Mouse (Mus musculus) midbrain, embryonic 12.5 days (tissue): Measurements from ENCODE around the gene Rab21. TPM values are rescaled to one million over a fixed set of nuclear protein-coding genes. Genes with fewer than 3 reads are reported as not detected.
"Not testable (repeated sequence)": the region's sequence is repeated elsewhere in the genome, so short reads cannot be mapped to it uniquely, and the experiment has no call there.

ENCODE experiments used
- ATAC-seq: fragments of 200-750 bp; cut with Nextera tagmentation; 2 replicates; pipeline ENCODE4 v1.8.0; 2017; ENCODE audit warnings: low read depth, moderate TSS enrichment, moderate library complexity; ENCODE audit not compliant: low FRiP score
- H3K27ac ChIP-seq: fragments of 300-500 bp; sonication (generic); replicated peaks from 2 replicates; pipeline ENCODE4 v1.5.1; 2016; ENCODE audit warnings: mild to moderate bottlenecking
- H3K27me3 ChIP-seq: fragments of 300-500 bp; sonication (generic); 2 replicates; pipeline ENCODE4 v1.6.1; 2016; ENCODE audit warnings: mild to moderate bottlenecking
- H3K36me3 ChIP-seq: fragments of 300-500 bp; sonication (generic); 2 replicates; pipeline ENCODE4 v1.6.1; 2016
- H3K4me1 ChIP-seq: fragments of 300-500 bp; sonication (generic); 2 replicates; pipeline ENCODE4 v1.6.1; 2016
- H3K4me2 ChIP-seq: fragments of 300-500 bp; sonication (generic); replicated peaks from 2 replicates; pipeline ENCODE4 v1.6.1; 2016; ENCODE audit warnings: mild to moderate bottlenecking, moderate library complexity
- H3K4me3 ChIP-seq: fragments of 300-500 bp; sonication (generic); 2 replicates; pipeline ENCODE4 v1.5.1; 2016; ENCODE audit warnings: mild to moderate bottlenecking
- H3K9ac ChIP-seq: fragments of 300-500 bp; sonication (generic); replicated peaks from 2 replicates; pipeline ENCODE4 v1.6.1; 2016; ENCODE audit warnings: mild to moderate bottlenecking, moderate library complexity
- H3K9me3 ChIP-seq: fragments of 300-500 bp; sonication (generic); 2 replicates; pipeline ENCODE4 v1.6.1; 2016; ENCODE audit warnings: mild to moderate bottlenecking
- WGBS: fragments of 180-500 bp; shearing (Covaris S2); methylation state at CpG from one replicate; pipeline ENCODE4 v1.1.7; 2016; 5-methylcytosine and 5-hydroxymethylcytosine counted together
- polyA plus RNA-seq: library from polyadenylated mRNA; unstranded; fragments of >200 nt; fragmentation: Nextera tagmentation; extraction: Ambion mirVana; gene quantifications from 2 replicates; pipeline ENCODE4 v1.2.1, GENCODE M21; 2016

The Rab21 gene
- polyA plus RNA-seq, 1 experiment from 2014 or later = 5.2 TPM

DNA sequence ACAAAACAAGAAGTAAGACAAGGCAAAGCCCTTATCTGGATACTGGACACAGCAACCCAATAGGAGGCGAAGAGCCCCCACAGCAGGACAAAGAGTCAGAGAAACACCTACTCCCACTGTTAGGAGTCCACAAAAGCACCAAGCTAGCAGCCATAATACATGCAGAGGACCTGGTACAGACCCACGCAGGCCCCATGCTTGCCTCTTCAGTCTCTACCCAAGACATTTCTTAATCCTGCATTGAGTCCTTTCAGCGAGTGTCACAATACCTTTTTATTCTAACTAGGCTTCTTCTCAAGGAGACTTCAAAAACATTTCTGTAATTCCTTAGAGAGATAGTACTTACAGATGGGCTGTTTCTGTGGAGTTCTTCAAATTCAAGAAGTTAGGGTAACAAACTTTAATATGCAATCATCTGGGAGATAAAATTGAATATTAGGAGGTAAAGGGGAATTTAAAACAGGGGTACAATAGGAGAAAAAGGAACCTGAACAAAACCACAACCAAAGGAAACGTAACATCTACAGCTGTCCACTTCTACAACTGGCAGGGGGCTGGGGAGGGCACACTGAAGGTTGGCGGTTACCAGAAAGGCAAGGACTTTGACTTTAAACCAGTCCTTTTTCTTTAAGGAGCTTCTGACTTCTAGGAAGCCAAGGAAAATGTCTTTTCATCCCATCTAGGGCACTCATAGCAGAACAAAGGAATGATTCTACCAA is 6.1 kb upstream of the Rab21 start:
- Histone ChIP-seq H3K9ac (no peak overlapping the region), H3K27ac (no peak overlapping the region), H3K36me3 (no peaks in the 10 kb centered on the region), H3K9me3 (no peaks in the 10 kb centered on the region), H3K4me3 (no peak overlapping the region), H3K4me1 (no peaks in the 10 kb centered on the region), H3K27me3 (no peaks in the 10 kb centered on the region), H3K4me2 (no peak overlapping the region)
- 65% methylated on average over 5 of the region's 5 CpGs for whole genome bisulfite sequencing
- ATAC-seq = no peak

DNA sequence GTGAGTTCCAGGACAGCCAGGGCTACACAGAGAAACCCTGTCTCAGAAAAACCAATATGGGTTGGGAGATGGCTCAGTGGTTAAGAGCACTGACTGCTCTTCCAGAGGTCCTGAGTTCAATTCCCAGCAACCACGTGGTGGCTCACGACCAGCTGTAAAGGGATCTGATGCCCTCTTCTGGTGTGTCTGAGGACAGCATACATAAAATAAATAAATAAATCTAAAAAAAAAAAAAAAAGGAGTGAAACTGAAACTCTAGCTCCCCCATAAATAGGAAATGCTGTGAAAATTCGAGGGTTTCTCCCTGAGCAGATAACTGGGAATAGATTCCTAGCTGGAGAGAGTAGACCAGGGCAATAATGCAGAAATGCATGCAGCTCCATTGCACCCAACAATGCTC is 3.0 kb upstream of the Rab21 start:
- H3K36me3 ChIP-seq, H3K9me3 ChIP-seq, H3K27me3 ChIP-seq, H3K4me3 ChIP-seq, H3K27ac ChIP-seq, ATAC-seq, H3K4me2 ChIP-seq, H3K9ac ChIP-seq: not testable (repeated sequence)
- H3K4me1 ChIP-seq = peaks cover 10% of the 10 kb centered on the region
- 67% methylated on average over 3 of the region's 3 CpGs for WGBS

DNA sequence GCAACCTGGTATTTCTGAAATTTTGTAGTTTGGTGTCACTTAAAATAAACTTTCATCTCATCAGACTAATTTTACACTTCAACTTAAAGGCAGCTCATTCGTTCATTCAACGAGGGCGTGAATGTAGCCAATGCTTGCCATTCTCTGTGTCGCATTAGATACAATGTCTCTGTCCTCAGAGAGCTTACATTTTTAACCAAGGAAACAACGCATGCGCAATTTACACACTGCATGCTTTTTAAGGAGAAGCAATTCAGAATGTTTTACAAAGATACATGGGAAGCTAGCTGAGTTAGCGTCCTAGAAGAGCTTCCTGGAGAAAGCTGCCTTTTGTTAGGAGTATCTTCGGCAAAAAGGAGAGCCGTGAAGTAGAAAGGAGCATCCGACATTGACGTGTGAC is 919 bp upstream of the Rab21 start:
- Histone ChIP-seq H3K4me1 (peaks cover 22% of the 10 kb centered on the region), H3K36me3 (no peaks in the 10 kb centered on the region), H3K27me3 (no peaks in the 10 kb centered on the region), H3K9me3 (no peaks in the 10 kb centered on the region), H3K4me2 (peak overlapping the region; percentile 83), H3K4me3 (peak overlapping the region; percentile 90), H3K9ac (peak overlapping the region; percentile 95; the same call in 1 of the 2 replicates), H3K27ac (no peak overlapping the region)
- no peak for ATAC-seq
- WGBS = 62% methylated on average over 11 of the region's 11 CpGs

DNA sequence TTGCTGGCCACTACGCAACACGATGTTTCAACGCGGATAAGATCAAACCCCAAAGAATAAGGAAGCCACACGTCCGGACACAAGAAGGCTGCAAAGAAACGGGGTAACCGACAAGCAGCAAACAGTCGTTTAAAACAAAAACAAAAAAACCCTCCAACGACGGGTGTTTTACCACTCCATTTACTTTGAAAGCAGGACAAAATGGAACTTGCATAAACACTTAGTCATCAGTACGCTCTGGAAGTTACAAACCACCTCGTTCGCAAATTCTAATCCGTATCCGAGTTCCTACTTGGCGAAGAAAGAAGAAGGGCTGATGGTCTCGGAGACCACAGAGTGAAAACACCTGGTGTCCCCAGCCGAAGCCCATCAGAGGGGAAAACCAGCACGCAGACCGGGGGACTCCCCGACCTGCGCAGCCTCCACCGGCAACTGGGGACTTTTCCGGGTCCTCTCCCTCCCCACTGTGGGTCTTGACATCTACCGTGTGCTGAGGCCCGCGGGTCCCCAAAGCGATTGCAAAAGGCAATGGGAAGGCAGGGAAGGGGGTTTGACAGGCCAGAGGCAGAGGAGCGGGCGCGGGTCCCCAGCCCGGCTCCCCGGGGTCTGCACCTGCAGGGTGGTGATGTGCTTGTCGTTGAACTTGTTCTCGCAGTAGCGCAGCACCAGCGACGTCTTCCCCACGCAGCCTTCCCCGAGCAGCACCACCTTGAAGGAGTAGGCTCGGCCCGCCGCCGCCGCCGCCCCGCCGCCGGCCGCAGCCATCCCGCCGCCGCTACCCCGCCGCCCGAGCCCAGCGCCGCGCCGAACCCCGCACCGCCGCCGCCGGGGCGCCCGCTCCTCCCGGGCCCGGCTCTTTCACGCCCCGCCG is 577 bp downstream of the Rab21 start:
- H3K36me3 ChIP-seq = no peaks in the 10 kb centered on the region
- peak overlapping the region; percentile 90 for H3K4me3 ChIP-seq
- ATAC-seq = peak; percentile 77
- H3K9me3 ChIP-seq = no peaks in the 10 kb centered on the region
- H3K27ac ChIP-seq = peak overlapping the region; percentile 91
- WGBS = 2% methylated on average over 53 of the region's 73 CpGs
- peak overlapping the region; percentile 95 for H3K9ac ChIP-seq
- peak overlapping the region; percentile 83 for H3K4me2 ChIP-seq
- H3K27me3 ChIP-seq = no peaks in the 10 kb centered on the region
- H3K4me1 ChIP-seq = peaks cover 22% of the 10 kb centered on the region

DNA sequence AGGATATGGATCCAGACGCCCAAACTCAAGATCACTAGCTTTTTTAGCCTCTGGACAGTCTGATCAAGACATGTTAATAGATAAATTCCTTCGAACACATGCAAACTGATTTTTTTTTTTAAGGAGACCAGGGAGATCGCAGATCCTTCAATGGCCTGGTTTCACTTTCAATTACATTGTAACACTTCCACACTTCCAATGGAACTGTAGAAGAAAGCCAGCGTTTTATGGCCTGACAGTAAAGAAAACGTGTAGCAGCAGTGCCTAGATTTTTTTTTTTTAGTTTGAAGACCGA is 1.2 kb downstream of the Rab21 start:
- H3K9me3 ChIP-seq = no peaks in the 10 kb centered on the region
- peak overlapping the region; percentile 90 for H3K4me3 ChIP-seq
- H3K4me1 ChIP-seq = peaks cover 22% of the 10 kb centered on the region
- peak overlapping the region; percentile 83 for H3K4me2 ChIP-seq
- H3K27ac ChIP-seq = no peak overlapping the region
- H3K9ac ChIP-seq = peak overlapping the region; percentile 95
- no peaks in the 10 kb centered on the region for H3K36me3 ChIP-seq
- WGBS = 33% methylated on average over 6 of the region's 6 CpGs
- no peaks in the 10 kb centered on the region for H3K27me3 ChIP-seq
- ATAC-seq = no peak

DNA sequence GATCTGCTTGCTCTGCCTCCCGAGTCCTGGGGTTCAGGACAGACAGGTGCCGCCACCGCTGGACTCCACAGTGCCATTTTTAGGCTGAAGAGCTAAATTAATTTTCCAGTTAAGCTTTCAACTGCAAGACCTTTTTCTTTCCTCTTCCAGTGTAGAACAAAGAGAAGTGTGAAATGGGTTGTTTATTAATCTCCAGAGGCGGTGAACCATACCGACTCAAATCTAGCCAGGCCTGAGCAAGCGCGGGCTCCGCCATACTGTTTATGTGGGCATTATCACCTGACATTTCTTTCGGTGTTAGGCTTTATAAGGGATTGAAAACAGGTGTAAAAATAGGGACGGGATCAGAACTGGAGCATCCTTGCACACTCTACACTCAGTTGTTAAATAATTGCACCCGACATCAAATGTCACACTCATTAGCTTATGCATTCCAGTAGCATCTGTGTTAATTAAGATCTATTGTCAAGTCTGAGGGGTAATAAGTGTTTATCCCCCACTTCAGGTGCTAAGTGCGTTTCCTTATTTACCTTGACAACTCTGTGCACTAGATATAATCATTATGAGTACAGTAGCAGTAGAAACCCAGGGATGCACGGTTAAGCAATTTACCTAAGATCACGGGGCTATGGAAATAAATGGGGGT is 1.6 kb downstream of the Rab21 start:
- Histone ChIP-seq H3K27me3 (no peaks in the 10 kb centered on the region), H3K9ac (peak overlapping the region; percentile 95), H3K9me3 (no peaks in the 10 kb centered on the region), H3K4me1 (peaks cover 22% of the 10 kb centered on the region), H3K27ac (no peak overlapping the region), H3K4me3 (peak overlapping the region; percentile 90), H3K36me3 (no peaks in the 10 kb centered on the region), H3K4me2 (peak overlapping the region; percentile 83)
- 77% methylated on average over 14 of the region's 14 CpGs for WGBS
- ATAC-seq = no peak

DNA sequence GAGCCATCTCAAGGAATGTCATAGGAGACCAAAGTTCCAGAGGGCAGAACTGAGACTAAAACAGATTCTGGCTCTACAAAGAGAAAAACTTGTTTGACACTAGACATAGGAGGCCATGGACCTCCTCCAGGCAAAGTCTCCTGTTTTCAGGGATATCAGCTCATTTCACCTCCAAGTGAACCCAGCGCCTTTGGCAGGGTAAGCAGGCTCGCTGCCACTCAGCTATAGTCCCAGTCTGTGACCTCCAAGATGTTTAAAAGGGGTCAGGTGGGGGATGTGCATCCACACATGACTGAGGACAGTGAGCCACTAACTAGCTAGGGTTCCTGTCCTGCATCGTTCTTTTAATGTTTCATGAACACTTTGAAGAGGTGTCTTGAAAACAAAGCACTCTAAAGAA is 2.7 kb downstream of the Rab21 start:
- Histone ChIP-seq H3K4me1 (peaks cover 22% of the 10 kb centered on the region), H3K27me3 (no peaks in the 10 kb centered on the region), H3K9me3 (no peaks in the 10 kb centered on the region), H3K9ac (no peak overlapping the region), H3K4me3 (no peak overlapping the region), H3K4me2 (peak overlapping the region; percentile 83; the same call in 1 of the 2 replicates), H3K36me3 (no peaks in the 10 kb centered on the region), H3K27ac (no peak overlapping the region)
- no peak for ATAC-seq
- WGBS = 74% methylated on average over 3 of the region's 3 CpGs

DNA sequence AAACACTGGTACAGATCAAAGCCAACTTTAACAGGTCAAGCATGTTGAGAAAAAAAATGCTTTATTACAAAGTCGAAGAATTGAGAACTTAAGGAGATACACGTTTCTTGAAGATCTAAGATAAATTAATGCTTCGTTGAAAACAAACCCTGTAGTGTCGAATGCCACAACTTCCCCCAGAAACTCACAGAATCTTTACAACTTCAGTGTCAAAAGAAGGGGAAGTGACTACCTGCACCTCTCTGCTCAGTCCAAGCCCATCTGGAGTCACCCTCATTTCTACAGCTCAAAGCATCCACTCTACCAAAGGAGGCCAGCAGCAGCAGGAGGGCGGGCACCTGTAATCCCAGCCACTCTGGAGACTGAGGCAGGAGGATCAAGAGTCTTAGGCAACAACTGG is 3.2 kb downstream of the Rab21 start:
- Histone ChIP-seq H3K9ac (no peak overlapping the region), H3K4me2 (no peak overlapping the region)

DNA sequence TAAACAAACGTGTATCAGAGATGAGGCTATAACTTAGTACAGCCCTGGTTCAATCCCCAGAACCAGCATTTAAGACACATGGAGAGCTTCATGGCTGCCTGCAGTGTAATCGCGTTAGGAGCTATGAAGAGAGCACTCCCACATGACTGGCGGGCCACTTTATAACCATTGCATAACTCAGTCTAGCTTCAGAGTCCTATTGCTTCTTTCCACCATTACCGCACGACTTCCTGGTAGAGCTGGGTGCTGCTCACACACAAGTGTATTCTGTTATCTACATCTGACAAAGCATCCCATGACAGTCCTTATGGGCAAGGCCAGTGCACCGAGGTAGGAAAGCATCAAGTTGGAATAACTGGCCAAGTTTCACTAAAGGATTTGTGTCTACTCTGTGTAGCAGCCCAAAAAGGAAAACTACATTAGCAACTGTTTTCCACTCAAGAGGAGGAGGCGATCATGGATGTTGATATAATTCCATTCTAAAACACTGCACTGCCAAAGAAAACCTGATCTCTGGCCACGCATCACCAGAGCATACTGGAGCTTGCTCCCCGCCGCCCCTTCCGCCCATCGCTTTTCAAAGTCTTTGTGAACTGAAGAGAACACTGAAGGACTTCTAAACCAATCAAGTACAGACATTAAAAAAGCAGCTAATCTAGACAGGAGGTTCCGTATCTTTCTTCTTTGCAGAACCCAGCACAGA is 4.0 kb downstream of the Rab21 start:
- no peaks in the 10 kb centered on the region for H3K9me3 ChIP-seq
- no peak overlapping the region for H3K4me3 ChIP-seq

More for the DNA sequence above, 3.2 kb downstream of the Rab21 start:
- H3K4me1 ChIP-seq = peaks cover 22% of the 10 kb centered on the region
- H3K9me3 ChIP-seq = no peaks in the 10 kb centered on the region
- H3K27ac ChIP-seq = no peak overlapping the region
- no peak for ATAC-seq
- no peak overlapping the region for H3K4me3 ChIP-seq
- no peaks in the 10 kb centered on the region for H3K27me3 ChIP-seq
- H3K36me3 ChIP-seq = no peaks in the 10 kb centered on the region
- WGBS = 91% methylated on average over 5 of the region's 5 CpGs

DNA sequence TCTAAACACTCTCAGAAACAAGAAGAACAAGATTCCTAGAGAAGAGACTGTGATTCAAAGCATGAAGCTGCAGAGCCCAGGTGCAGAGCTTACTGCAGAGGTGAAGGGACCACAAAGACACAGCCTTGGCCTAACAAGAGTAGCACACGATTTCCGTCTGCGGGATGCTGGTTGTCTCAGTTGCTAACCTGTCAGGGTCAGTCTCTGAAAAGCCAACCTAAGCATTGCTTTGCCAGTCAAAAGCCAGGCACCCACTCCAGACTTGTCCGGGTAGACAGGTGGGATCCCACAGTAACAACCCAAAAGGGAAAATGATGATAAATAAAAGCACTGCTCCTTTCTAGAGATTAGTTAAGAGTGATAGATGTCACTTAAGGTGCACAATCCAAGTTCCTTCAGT is 6.2 kb downstream of the Rab21 start:
- H3K4me3 ChIP-seq = no peak overlapping the region
- no peak overlapping the region for H3K9ac ChIP-seq
- H3K27ac ChIP-seq = no peak overlapping the region
- 96% methylated on average over 4 of the region's 4 CpGs for WGBS
- no peaks in the 10 kb centered on the region for H3K9me3 ChIP-seq
- no peaks in the 10 kb centered on the region for H3K27me3 ChIP-seq
- H3K4me1 ChIP-seq = peaks cover 20% of the 10 kb centered on the region
- H3K4me2 ChIP-seq = no peak overlapping the region
- peaks cover 1% of the 10 kb centered on the region; the same call in 1 of the 2 replicates for H3K36me3 ChIP-seq
- ATAC-seq = no peak

More for the DNA sequence above, 4.0 kb downstream of the Rab21 start:
- WGBS = 92% methylated on average over 14 of the region's 14 CpGs
- no peak for ATAC-seq
- no peaks in the 10 kb centered on the region for H3K36me3 ChIP-seq
- H3K27ac ChIP-seq = no peak overlapping the region
- no peak overlapping the region for H3K4me2 ChIP-seq
- no peak overlapping the region for H3K9ac ChIP-seq
- H3K27me3 ChIP-seq = no peaks in the 10 kb centered on the region
- H3K4me1 ChIP-seq = peaks cover 22% of the 10 kb centered on the region

DNA sequence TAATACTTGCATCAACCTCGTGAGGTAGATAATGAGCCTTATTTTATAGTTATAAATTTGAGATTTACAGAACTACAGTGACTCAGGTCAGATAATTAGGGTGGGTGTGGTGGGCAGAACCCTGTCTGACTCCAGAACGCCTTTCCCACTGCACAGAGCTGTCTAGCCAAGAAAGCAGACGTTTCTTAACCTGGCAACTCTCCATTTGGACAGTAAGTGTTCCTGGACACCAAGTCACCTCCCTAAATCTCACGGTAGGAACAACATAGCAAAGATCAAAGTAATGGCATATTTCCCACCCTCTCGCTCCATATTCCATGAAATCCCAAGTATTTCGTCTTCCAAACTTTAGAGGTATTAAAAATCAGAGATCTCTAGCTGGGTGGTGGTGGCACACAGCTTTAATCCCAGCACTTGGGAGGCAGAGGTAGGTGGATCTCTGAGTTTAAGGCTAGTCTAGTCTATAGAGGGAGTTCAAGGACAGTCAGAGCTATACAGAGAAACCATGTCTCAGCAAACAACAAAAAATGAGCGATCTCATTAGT is 8.0 kb downstream of the Rab21 start:
- no peak overlapping the region for H3K9ac ChIP-seq
- no peak overlapping the region for H3K27ac ChIP-seq
- ATAC-seq = no peak
- peaks cover 2% of the 10 kb centered on the region; the same call in 1 of the 2 replicates for H3K4me1 ChIP-seq
- H3K36me3 ChIP-seq = peaks cover 8% of the 10 kb centered on the region; the same call in 1 of the 2 replicates
- H3K27me3 ChIP-seq = no peaks in the 10 kb centered on the region
- no peak overlapping the region for H3K4me2 ChIP-seq
- WGBS = 91% methylated on average over 7 of the region's 7 CpGs
- H3K4me3 ChIP-seq = no peak overlapping the region
- no peaks in the 10 kb centered on the region for H3K9me3 ChIP-seq
